Mouse (Mus musculus) embryo, embryonic 10 days (tissue): ENCODE data around the gene Hba-a1.
"Not testable (repeated sequence)": the region's sequence is repeated elsewhere in the genome, so short reads cannot be mapped to it uniquely, and the experiment has no call there.

Experiments
- DNase-seq: peaks from one replicate; pipeline ENCODE4 v3.0.0-alpha.2; 2015; ENCODE audit warnings: low spot score

The Hba-a1 gene

GRCm38 (mm10) chr11:32262674-32263415, 20.5 kb upstream of the Hba-a1 start:
- DNase-seq: peak; percentile 73

GRCm38 (mm10) chr11:32265117-32265738, 18.1 kb upstream of the Hba-a1 start:
- no peak for DNase-seq

- DNase-seq: no peak
Measured at GRCm38 (mm10) chr11:32266194-32266593, 17.1 kb upstream of the Hba-a1 start.

- DNase-seq: no peak
Measured at GRCm38 (mm10) chr11:32266776-32267175, 16.5 kb upstream of the Hba-a1 start.

GRCm38 (mm10) chr11:32267188-32267884, 16.0 kb upstream of the Hba-a1 start, which contains the start of gene Nprl3:
Gene Nprl3, minus strand, starts transcription at chr11:32267707.
- peak; percentile 96 for DNase-seq

GRCm38 (mm10) chr11:32267964-32268363, 15.3 kb upstream of the Hba-a1 start:
- peak; percentile 24 for DNase-seq

- DNase-seq: peak; percentile 27
Measured at GRCm38 (mm10) chr11:32268952-32269351, 14.4 kb upstream of the Hba-a1 start.

- DNase-seq: no peak
Measured at GRCm38 (mm10) chr11:32271178-32271577, 12.1 kb upstream of the Hba-a1 start.

- DNase-seq: no peak
Measured at GRCm38 (mm10) chr11:32276347-32276746, 7.0 kb upstream of the Hba-a1 start, which contains the start of gene Hba-x. Gene Hba-x, plus strand, starts transcription at chr11:32276400.

GRCm38 (mm10) chr11:32277736-32278457, 5.4 kb upstream of the Hba-a1 start:
- DNase-seq: peak; percentile 27

GRCm38 (mm10) chr11:32278458-32278957, 4.8 kb upstream of the Hba-a1 start:
- no peak for DNase-seq

- no peak for DNase-seq
Measured at GRCm38 (mm10) chr11:32280646-32281045, 2.7 kb upstream of the Hba-a1 start.

GRCm38 (mm10) chr11:32281416-32282144, 1.7 kb upstream of the Hba-a1 start:
- DNase-seq: no peak

- not testable (repeated sequence) for DNase-seq
Measured at GRCm38 (mm10) chr11:32284582-32284981, 1.3 kb downstream of the Hba-a1 start.

- no peak for DNase-seq
Measured at GRCm38 (mm10) chr11:32285031-32285775, 1.9 kb downstream of the Hba-a1 start.

GRCm38 (mm10) chr11:32285887-32286286, 2.6 kb downstream of the Hba-a1 start:
- not testable (repeated sequence) for DNase-seq

- DNase-seq: peak; percentile 59
Measured at GRCm38 (mm10) chr11:32286695-32287492, 3.6 kb downstream of the Hba-a1 start, which contains the start of gene Hbq1b. Gene Hbq1b, plus strand, starts transcription at chr11:32286965.

- DNase-seq: no peak
Measured at GRCm38 (mm10) chr11:32287493-32287825, 4.1 kb downstream of the Hba-a1 start.

GRCm38 (mm10) chr11:32292819-32293218, 9.5 kb downstream of the Hba-a1 start:
- not testable (repeated sequence) for DNase-seq

- DNase-seq: not testable (repeated sequence)
Measured at GRCm38 (mm10) chr11:32293479-32293878, 10.2 kb downstream of the Hba-a1 start.
